Mouse (Mus musculus) bone marrow macrophage, adult 2 months (primary cell): ENCODE measurements around the gene Adh7. TPM values are rescaled to one million over a fixed set of nuclear protein-coding genes. Genes with fewer than 3 reads are reported as not detected.

Experiments used
- H3K27ac ChIP-seq: 2 replicates; pipeline ENCODE4 v1.5.1; 2012; ENCODE audit warnings: low read depth, low read length; ENCODE audit not compliant: insufficient read depth
- H3K4me1 ChIP-seq: 2 replicates; pipeline ENCODE4 v1.6.1; 2012; ENCODE audit warnings: low read length; ENCODE audit not compliant: control insufficient read depth, insufficient read depth
- H3K4me3 ChIP-seq: 2 replicates; pipeline ENCODE4 v1.5.1; 2012; ENCODE audit warnings: mild to moderate bottlenecking, low read length, moderate library complexity; ENCODE audit not compliant: insufficient read depth
- CTCF ChIP-seq: IDR thresholded peaks from 2 replicates; pipeline ENCODE4 v1.5.1; 2012; ENCODE audit warnings: low read depth, mild to moderate bottlenecking, low read length, moderate library complexity
- POLR2A ChIP-seq: IDR thresholded peaks from 2 replicates; pipeline ENCODE4 v1.6.1; 2012; ENCODE audit warnings: mild to moderate bottlenecking, low read depth, low read length, borderline replicate concordance
- polyA plus RNA-seq: library from polyadenylated mRNA; stranded (reverse); fragments of >200 nt; gene quantifications from 2 replicates; pipeline ENCODE4 v1.2.4, GENCODE M21; 2012; ENCODE audit not compliant: missing spikeins, insufficient read depth, insufficient read length

Adh7 gene
- polyA plus RNA-seq, 1 experiment: not detected

DNA sequence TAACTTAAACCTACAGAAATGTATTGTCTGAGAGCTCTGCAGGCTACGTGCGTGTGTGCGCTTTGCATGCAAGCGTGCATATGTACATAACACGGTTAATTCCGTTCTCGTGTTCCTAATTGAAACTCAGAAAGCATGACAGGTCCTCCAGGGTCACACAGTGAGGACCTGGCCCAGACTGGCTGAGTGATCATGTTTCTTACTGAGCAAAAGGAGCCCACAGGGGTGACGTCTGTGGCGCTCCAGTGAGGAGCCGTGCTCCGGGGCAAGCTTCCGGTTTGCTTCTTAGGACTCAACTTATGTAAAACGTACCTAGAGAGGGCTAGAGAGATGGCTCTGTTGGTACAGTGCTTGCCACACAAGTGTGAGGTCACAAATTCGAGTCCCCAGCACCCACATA, 20.5 kb upstream of the Adh7 start:
- Histone ChIP-seq H3K4me3 (no peak overlapping the region), H3K27ac (no peak overlapping the region), H3K4me1 (no peaks in the 10 kb centered on the region)
- TF ChIP-seq POLR2A (no peak), CTCF (no peak)

GRCm38 (mm10) chr3:138197556-138197955, 20.0 kb upstream of the Adh7 start:
- Histone ChIP-seq H3K27ac (no peak overlapping the region), H3K4me1 (no peaks in the 10 kb centered on the region), H3K4me3 (no peak overlapping the region)
- TF ChIP-seq POLR2A (no peak), CTCF (no peak)

GRCm38 (mm10) chr3:138197973-138198721, 19.4 kb upstream of the Adh7 start:
- Histone ChIP-seq H3K27ac (no peak overlapping the region), H3K4me3 (peak overlapping the region; percentile 18; the same call in 1 of the 2 replicates), H3K4me1 (no peaks in the 10 kb centered on the region)
- TF ChIP-seq CTCF (peak; percentile 65), POLR2A (no peak)

DNA sequence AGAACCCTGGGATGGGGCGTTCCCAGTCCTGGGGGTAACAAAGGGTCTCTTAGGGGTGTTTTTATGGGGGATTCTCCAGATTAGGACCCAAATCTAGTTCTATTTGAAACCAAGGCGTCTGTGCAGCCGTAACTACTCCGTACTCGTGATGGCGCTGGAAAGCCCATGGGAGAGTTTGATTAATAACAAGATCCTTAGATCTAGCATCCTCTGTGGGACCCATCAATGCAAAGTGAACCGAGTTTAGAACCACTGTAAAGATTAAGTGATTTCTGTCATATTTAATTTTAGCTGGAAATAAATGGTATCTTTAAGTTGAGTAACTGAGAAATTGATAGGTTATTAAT, 18.9 kb upstream of the Adh7 start:
- H3K4me1 ChIP-seq: no peaks in the 10 kb centered on the region
- H3K4me3 ChIP-seq: no peak overlapping the region
- TF ChIP-seq POLR2A (no peak), CTCF (no peak)
- no peak overlapping the region for H3K27ac ChIP-seq

- H3K4me3 ChIP-seq: no peak overlapping the region
- H3K4me1 ChIP-seq: no peaks in the 10 kb centered on the region
- no peak overlapping the region for H3K27ac ChIP-seq
- no peak for TF ChIP-seq POLR2A
- TF ChIP-seq CTCF: no peak
Measured at GRCm38 (mm10) chr3:138208821-138209220, 8.7 kb upstream of the Adh7 start.

DNA sequence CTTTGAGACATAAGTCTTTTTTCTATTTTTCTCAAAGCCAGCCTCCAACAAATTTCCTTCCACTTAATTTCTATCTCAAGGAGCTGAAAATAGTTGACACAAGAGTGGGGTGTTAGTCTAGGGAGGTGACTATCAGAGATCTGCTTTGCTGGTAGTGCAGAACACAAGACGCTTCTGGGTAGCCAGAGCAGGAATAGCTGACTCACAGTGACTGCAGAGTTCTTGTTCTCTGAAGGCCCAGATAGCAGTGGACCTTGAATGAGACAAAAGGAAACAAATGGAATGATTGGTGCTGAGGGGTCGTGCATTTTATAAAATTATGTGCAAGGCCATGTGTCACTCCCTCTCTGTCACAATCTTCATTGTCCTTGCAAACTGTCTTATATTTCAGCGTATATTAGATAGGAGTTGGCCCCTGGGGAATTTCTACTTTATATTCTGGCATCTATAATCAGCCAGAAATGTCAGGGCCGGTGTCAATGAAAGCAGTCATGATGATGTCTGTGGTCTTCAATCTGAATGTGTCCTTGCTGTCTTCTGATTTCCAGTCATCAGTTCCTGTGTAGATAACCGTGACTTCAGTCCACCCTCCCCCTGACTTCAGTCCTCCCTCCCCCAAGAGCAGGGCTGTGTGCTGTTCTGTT, 7.0 kb upstream of the Adh7 start:
- H3K4me1 ChIP-seq: no peaks in the 10 kb centered on the region
- H3K4me3 ChIP-seq: no peak overlapping the region
- TF ChIP-seq POLR2A: no peak
- TF ChIP-seq CTCF: no peak
- H3K27ac ChIP-seq: no peak overlapping the region

- H3K4me3 ChIP-seq: no peak overlapping the region
- TF ChIP-seq POLR2A (no peak), CTCF (no peak)
- H3K27ac ChIP-seq: no peak overlapping the region
- H3K4me1 ChIP-seq: no peaks in the 10 kb centered on the region
Measured at GRCm38 (mm10) chr3:138212431-138212951, 5.1 kb upstream of the Adh7 start.

GRCm38 (mm10) chr3:138215395-138215989, 2.1 kb upstream of the Adh7 start:
- H3K27ac ChIP-seq: no peak overlapping the region
- TF ChIP-seq CTCF: no peak
- TF ChIP-seq POLR2A: no peak
- no peak overlapping the region for H3K4me3 ChIP-seq
- H3K4me1 ChIP-seq: no peaks in the 10 kb centered on the region

GRCm38 (mm10) chr3:138216091-138216490, 1.5 kb upstream of the Adh7 start:
- TF ChIP-seq POLR2A: no peak
- TF ChIP-seq CTCF: no peak

DNA sequence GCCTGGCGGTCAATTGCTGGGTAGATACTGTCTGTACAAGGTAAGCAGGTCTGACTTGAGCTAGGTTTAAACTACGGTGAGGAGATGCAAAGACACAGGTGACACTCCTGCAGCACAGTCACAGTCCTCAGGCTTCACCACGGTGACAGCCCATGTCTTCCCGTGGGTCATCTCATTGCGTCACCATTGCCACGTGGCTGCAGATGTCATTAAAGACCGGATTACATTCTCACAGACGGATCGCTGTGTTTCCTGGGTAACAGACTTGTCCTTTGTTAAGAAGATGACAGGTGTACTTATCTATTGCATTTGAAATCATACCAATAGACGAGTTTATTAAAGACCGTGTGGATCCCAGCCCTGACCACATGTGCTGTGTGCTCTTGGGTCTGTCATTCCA, 3.6 kb downstream of the Adh7 start:
- Histone ChIP-seq H3K4me1 (no peaks in the 10 kb centered on the region), H3K27ac (no peak overlapping the region), H3K4me3 (no peak overlapping the region)
- TF ChIP-seq CTCF (no peak), POLR2A (no peak)

More at GRCm38 (mm10) chr3:138216091-138216490, 1.5 kb upstream of the Adh7 start:
- no peak overlapping the region for H3K4me3 ChIP-seq
- H3K27ac ChIP-seq: no peak overlapping the region
- H3K4me1 ChIP-seq: no peaks in the 10 kb centered on the region
